Comparison of ENCODE assay signal across 8 mouse cellular contexts in the genomic region with DNA sequence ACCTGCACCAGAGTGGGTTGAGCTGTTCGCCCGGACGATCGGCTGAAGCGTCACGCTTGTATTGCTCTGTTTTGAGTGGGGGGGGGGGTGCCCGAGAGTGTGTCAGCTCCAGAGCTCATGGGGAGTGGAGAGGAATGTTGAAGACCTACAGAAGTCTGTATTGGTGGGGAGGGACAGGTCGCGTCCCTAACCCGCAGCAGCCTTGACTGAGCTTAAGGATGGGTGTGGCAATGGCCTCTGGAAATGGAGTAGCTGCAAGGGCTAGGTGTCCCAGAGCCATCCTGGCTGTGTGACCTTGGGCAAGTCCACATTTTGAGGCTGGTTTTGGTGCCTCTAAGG. TPM values are rescaled to one million over a fixed set of nuclear protein-coding genes. Genes with fewer than 3 reads are reported as not detected.
DNase-seq lines count a peak whose midpoint lies in the region; ATAC-seq and TF ChIP-seq lines count a peak whose summit lies in the region.

No protein-coding gene starts in this region.

- no peaks in the 10 kb centered on the region for H3K27me3 ChIP-seq in kidney, postnatal 0 days (ENCODE audit: insufficient read depth, low read length)
- peaks cover 75% of the 10 kb centered on the region for H3K27me3 ChIP-seq in embryonic facial prominence, embryonic 10.5 days (replicated peaks; ENCODE audit: low read depth, poor library complexity, severe bottlenecking)
- no peaks in the 10 kb centered on the region for H3K27me3 ChIP-seq in hindbrain, embryonic 16.5 days (replicated peaks; ENCODE audit: control insufficient read depth, insufficient read depth, low read length)
- no peaks in the 10 kb centered on the region for H3K27me3 ChIP-seq in myocyte (ENCODE audit: control insufficient read depth, insufficient read depth, insufficient read length)

- no peak for DNase-seq in kidney, postnatal 0 days (ENCODE audit: low spot score)
- no peak for DNase-seq in kidney, postnatal 36 days
- no peak for DNase-seq in embryonic facial prominence, embryonic 10.5 days (ENCODE audit: low spot score)
- DNase-seq in left cerebral cortex, adult 9 months (ENCODE audit: low spot score in 2 of 2), result no peak
- no peak for DNase-seq in layer of hippocampus, postnatal 36 days
- DNase-seq in thymus, postnatal 10 days (ENCODE audit: low spot score in 2 of 2), result no peak

- H3K79me2 ChIP-seq in myocyte (ENCODE audit: control insufficient read depth, insufficient read depth), result peaks cover 50% of the 10 kb centered on the region

- no peak for ATAC-seq in kidney, postnatal 0 days (replicated peaks; ENCODE audit: low FRiP score, low read depth)
- no peak for ATAC-seq in hindbrain, embryonic 16.5 days

- peak overlapping the region; percentile 62 for H3K4me3 ChIP-seq in kidney, postnatal 0 days (replicated peaks; ENCODE audit: low read depth, low read length)
- peak overlapping the region; percentile 78 for H3K4me3 ChIP-seq in embryonic facial prominence, embryonic 10.5 days
- H3K4me3 ChIP-seq in hindbrain, embryonic 16.5 days (ENCODE audit: low read length), result peak overlapping the region; percentile 55
- H3K4me3 ChIP-seq in myocyte, result peak overlapping the region; percentile 43

- TF ChIP-seq CTCF in kidney, postnatal 0 days (IDR thresholded peaks at IDR 0.05; ENCODE audit: low read depth), result no peak

- H3K4me1 ChIP-seq in kidney, postnatal 0 days (replicated peaks; ENCODE audit: insufficient read depth, low read length), result 0 out of 2 replicates have a peak, but pooled peaks cover 5% of the 10 kb centered on the region
- peaks cover 27% of the 10 kb centered on the region for H3K4me1 ChIP-seq in embryonic facial prominence, embryonic 10.5 days
- peaks cover 5% of the 10 kb centered on the region for H3K4me1 ChIP-seq in hindbrain, embryonic 16.5 days (ENCODE audit: control insufficient read depth, insufficient read depth, low read depth, low read length)

- peak overlapping the region; percentile 99 for H3K4me2 ChIP-seq in kidney, postnatal 0 days (ENCODE audit: low read length)
- peak overlapping the region; percentile 90 for H3K4me2 ChIP-seq in hindbrain, embryonic 16.5 days (ENCODE audit: low read length)
- H3K4me2 ChIP-seq in myocyte (ENCODE audit: low read depth), result peak overlapping the region; percentile 75

- H3K36me3 ChIP-seq in kidney, postnatal 0 days (ENCODE audit: insufficient read depth, low read length), result no peaks in the 10 kb centered on the region
- H3K36me3 ChIP-seq in embryonic facial prominence, embryonic 10.5 days (replicated peaks), result no peaks in the 10 kb centered on the region
- no peaks in the 10 kb centered on the region for H3K36me3 ChIP-seq in hindbrain, embryonic 16.5 days (ENCODE audit: control insufficient read depth, insufficient read depth, low read length)
- H3K36me3 ChIP-seq in myocyte (ENCODE audit: control insufficient read depth, insufficient read depth), result no peaks in the 10 kb centered on the region

- no peak overlapping the region for H3K9ac ChIP-seq in kidney, postnatal 0 days (ENCODE audit: low read depth, low read length)
- peak overlapping the region; percentile 69 for H3K9ac ChIP-seq in hindbrain, embryonic 16.5 days (ENCODE audit: low read depth, low read length)

- peak overlapping the region; percentile 58 for H3ac ChIP-seq in myocyte (ENCODE audit: control insufficient read depth, insufficient read length)

- 2% methylated on average over 10 of the region's 10 CpGs for WGBS in kidney, postnatal 0 days
- WGBS in embryonic facial prominence, embryonic 10.5 days, result under 1% methylated on average over 10 of the region's 10 CpGs
- 2% methylated on average over 10 of the region's 10 CpGs for WGBS in hindbrain, embryonic 16.5 days

- H3K27ac ChIP-seq in kidney, postnatal 0 days, result no peak overlapping the region
- peak overlapping the region; percentile 83; the same call in 1 of the 2 replicates for H3K27ac ChIP-seq in embryonic facial prominence, embryonic 10.5 days (replicated peaks)
- no peak overlapping the region for H3K27ac ChIP-seq in hindbrain, embryonic 16.5 days (ENCODE audit: low read depth, low read length)

- no peaks in the 10 kb centered on the region for H3K9me3 ChIP-seq in kidney, postnatal 0 days (replicated peaks; ENCODE audit: low read length)
- H3K9me3 ChIP-seq in embryonic facial prominence, embryonic 10.5 days, result no peaks in the 10 kb centered on the region
- H3K9me3 ChIP-seq in hindbrain, embryonic 16.5 days (ENCODE audit: control insufficient read depth, low read length), result no peaks in the 10 kb centered on the region

- no peak for TF ChIP-seq POLR2A in myocyte (IDR thresholded peaks at IDR 0.05; ENCODE audit: insufficient read length, low read depth)

TF ChIP-seq in myocyte, 11 proteins besides CTCF, POLR2A, EP300 and RAD21:
- no peak for TF ChIP-seq SRF (IDR thresholded peaks at IDR 0.05; ENCODE audit: control insufficient read depth, insufficient read length, low read depth)
- TF ChIP-seq TCF12 (IDR thresholded peaks at IDR 0.05; ENCODE audit: insufficient read depth, poor library complexity, severe bottlenecking), result no peak
- no peak for TF ChIP-seq USF1 (IDR thresholded peaks at IDR 0.05; ENCODE audit: low read depth)
- TF ChIP-seq MAX (IDR thresholded peaks at IDR 0.05; ENCODE audit: low read depth), result no peak
- no peak for TF ChIP-seq MYOD1 (IDR thresholded peaks at IDR 0.05; ENCODE audit: control insufficient read depth in 1 of 3, insufficient read length in 2 of 3, low read depth in 2 of 3)
- TF ChIP-seq E2F4 (IDR thresholded peaks at IDR 0.05; ENCODE audit: insufficient read depth), result no peak
- TF ChIP-seq CEBPB (IDR thresholded peaks at IDR 0.05; ENCODE audit: insufficient read depth, poor library complexity, severe bottlenecking), result no peak
- TF ChIP-seq TCF3 (IDR thresholded peaks at IDR 0.05; ENCODE audit: insufficient read length, low read depth), result no peak
- no peak for TF ChIP-seq MYOG (IDR thresholded peaks at IDR 0.05; ENCODE audit: control insufficient read depth in 1 of 3, insufficient read depth in 1 of 3, insufficient read length in 2 of 3, low read depth in 2 of 3)
TF ChIP-seq in myocyte: peak in this region for 0.

RNA-seq across cellular contexts. Expression of a gene that starts 0.6 kb away (rescaled TPM):
- polyA plus RNA-seq in kidney, postnatal 0 days (2015; fragmentation: Nextera tagmentation; extraction: Ambion mirVana), result 0.27 and 0.30 TPM in 2 replicates
- 1.9 and 2.0 TPM in 2 replicates for polyA plus RNA-seq in embryonic facial prominence, embryonic 10.5 days (2016; fragmentation: Nextera tagmentation; extraction: Ambion mirVana)
- 2.2 and 3.2 TPM in 2 replicates for polyA plus RNA-seq in hindbrain, embryonic 16.5 days (2015; fragmentation: Nextera tagmentation; extraction: Ambion mirVana)
- polyA plus RNA-seq in myocyte (2012; fragmentation: generic; extraction: Trizol), result 45.8 TPM
- 10 to 100 TPM; 14.4 to 15.9 TPM for total RNA-seq in layer of hippocampus, postnatal 36 days (2021)

Comparison
In these comparisons a context has a peak if more than half of its experiments do, and no peak if none do; other contexts are left out.
1. RNA of a gene that starts 0.6 kb away (polyA plus RNA-seq): 45.8 TPM in myocyte (single experiment); 2.2 to 3.2 TPM in hindbrain, embryonic 16.5 days, 1.9 to 2.0 TPM in embryonic facial prominence, embryonic 10.5 days and 0.27 to 0.30 TPM in kidney, postnatal 0 days; every median in the first group is over 10 times any median in the second.
2. Peak in every context shown above with its lines, with median percentiles within 50 percentile points of each other: H3K4me2 ChIP-seq and H3K4me3 ChIP-seq.